Mouse (Mus musculus) spleen, postnatal 36 days (tissue): ENCODE results near the gene Lrrc8d.
"Not testable (repeated sequence)": the region's sequence is repeated elsewhere in the genome, so short reads cannot be mapped to it uniquely, and the experiment has no call there.

Experiments used
- DNase-seq, 2 experiments: peaks; one replicate each; pipeline ENCODE4 v3.0.0; 2022; ENCODE audit warnings: low spot score in 2 of 2, mixed read lengths in 1 of 2

Gene Lrrc8d

DNA sequence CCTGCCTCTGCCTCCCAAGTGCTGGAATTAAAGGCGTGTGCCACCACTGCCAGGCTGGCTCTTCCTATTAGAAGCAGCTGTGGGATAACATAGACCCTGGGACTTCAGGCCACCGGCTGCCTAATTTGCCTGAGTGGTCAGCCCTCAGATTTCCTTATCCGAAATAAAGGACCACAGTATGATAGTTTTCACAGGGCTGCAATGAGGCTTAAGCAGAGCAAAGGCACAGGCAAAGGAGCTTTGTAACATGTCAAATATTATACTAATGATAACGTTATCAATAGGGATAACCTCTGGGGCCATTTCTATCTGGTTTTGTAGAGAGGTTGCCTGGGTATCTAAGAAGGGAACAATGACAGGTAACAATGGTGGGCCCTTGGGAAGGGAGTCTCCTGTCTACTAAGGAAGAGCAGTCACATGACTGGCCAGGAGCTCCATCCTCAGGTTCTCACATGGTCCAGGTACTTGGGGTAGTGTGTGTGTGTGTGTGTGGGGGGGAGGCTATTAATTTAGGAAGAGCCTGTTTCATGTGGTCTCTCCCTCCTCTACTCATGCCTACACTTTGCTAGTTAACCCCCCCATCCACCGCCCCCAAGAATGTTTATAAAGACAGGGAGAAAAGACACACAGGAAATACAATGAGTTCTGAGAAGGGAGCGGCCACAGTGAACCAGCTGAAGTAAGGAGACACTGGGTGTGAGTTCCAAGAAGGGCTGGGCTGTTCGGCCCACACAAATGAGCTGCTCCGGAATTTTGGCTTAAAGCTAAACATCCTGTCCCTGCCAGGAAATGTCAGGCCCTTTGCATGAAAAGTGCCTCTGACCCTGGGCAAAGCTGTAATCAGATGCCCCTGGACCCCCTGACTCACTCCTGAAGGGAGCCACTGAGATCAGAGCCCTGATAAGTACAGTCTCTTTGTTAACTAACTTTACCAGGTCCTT lies 159.3 kb downstream of the Lrrc8d start:
- DNase-seq, result no peak

DNA sequence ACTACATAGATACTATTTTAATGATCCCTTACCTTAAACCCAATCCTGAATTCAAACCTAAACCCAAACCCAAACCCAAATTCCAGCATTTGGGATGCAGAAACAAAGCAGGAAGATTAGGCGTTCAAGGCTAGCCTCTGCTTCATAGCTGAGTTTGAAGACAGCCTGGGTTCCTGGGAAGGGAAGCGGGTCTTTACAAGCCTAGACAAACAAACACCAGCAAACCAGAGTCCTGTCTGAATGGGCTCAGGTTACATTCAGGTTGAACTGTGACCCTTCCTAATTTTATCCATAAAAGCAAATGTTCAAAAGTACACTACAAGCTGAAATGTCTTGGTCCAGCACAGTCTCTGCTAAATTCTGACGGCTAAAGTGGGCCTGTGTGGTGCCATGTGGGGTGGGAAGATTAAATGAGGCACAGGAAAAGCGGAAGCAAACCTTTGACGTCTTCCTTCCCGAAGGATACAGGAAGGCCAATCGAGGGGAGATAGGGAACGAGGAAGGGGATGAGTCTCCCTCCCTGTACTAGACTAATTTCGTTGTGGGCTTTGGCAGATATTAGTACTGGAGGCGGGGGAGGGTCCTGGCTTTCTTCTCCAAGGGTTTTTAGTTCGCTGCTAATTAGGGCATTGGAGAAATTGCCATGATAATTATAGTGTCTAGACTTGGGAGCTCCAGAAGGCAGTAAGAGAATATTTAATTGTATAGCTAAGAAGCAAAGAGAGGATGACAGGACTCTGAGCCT lies 160.1 kb downstream of the Lrrc8d start:
- no peak for DNase-seq

DNA sequence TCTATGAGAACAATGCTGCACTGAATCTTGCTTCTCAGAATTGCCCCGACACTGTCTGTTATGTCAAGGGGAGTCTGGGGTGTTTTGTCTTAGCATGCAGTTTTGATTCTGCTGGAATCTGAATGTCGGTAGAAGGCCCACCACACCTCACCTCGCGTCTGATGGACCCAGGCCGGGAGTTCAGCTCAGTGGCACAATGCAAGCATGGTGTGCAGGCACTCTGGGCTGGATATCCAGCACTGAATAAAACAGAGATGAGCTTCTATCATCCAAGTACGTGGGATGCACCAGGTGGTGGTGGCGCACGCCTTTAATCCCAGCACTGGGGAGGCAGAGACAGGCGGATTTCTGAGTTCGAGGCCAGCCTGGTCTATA lies 160.7 kb downstream of the Lrrc8d start:
- DNase-seq, result no peak

DNA sequence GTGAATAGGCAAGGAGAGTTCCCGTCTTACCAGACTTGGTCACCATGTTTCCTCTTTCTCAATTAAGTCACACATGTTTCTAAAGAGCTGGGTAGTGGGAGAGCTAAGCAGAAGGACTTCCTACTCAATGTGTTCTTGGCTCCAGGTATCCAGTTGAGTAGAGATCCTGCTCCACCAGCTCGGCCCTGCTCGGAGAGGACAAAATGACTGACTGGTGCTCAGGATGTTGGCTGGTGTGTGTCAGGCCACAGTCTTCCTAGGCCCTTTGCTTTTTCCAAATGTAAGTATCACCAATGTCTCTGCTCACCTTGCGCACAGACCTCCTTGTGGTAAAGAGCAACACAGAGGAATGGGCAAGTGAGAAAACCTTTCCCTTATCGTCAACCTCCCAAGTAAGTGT lies 161.8 kb downstream of the Lrrc8d start:
- no peak for DNase-seq

DNA sequence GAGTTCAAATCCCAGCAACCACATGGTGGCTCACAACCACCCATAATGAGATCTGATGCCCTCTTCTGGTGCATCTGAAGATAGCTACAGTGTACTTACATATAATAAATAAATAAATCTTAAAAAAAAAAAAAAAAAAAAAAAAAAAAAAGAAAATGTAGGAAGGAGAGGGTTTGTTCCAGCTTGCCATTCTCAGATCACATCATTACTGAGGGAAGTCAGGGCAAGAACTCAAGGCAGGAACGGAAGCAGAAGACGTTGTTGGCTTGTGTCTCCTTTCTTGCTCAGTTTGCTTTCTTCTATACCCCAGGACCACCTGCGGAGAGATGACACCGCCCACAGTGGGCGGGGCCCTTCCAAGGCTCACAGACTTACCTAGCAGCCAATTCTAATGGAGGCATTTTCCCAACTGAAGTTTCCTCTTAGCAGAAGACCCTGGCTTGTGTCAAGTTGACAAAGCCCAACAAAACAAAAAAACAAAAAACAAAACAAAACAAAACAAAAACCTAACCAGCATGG lies 165.4 kb downstream of the Lrrc8d start:
- not testable (repeated sequence) for DNase-seq

DNA sequence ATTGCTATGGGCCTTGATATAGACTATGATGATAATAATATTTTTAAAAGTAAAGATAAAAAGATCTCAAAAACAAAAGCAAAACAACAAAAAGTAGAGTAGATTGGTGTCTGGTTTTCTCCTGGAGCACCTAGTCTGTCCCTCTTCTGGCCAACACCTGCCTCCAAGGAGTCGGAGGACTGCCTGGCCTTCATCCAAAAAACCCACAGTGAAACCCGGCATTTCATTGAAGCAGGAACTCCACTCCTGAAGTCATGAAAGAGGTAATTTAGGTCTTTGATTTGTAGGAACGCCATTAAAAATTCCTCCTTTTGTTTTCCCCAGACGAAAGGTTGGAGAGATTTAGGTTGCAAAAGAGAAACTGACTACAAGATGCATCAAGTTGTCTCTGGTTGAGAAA lies 167.7 kb downstream of the Lrrc8d start:
- no peak for DNase-seq

DNA sequence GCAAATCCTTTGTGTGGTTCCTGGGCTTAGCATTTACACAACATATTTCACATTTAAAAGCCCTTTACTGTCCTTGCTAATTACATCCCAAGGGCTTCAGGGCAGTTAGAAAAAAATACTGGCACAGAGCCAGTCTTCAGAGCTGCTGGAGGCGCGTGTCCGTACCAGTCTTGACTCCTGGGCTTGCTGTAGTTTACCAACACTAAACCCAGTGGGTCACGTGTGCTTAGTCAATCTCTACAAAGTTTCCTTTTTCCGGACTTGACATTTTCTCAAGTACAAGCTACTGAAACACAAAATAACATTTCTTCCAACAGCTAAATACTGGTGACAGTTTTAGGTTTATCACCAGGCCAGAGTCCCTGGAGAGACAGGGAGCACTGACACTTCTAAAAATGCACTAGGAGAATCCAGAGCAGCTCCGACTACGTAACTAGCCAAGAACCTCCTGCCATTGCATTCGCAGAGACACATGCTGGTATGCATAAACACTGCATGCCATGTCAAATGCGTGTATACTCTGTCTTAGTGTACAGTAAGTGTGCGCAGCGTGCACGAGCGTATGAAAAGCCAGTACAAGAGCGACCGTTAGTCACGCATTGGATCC lies 168.2 kb downstream of the Lrrc8d start:
- DNase-seq, result no peak

DNA sequence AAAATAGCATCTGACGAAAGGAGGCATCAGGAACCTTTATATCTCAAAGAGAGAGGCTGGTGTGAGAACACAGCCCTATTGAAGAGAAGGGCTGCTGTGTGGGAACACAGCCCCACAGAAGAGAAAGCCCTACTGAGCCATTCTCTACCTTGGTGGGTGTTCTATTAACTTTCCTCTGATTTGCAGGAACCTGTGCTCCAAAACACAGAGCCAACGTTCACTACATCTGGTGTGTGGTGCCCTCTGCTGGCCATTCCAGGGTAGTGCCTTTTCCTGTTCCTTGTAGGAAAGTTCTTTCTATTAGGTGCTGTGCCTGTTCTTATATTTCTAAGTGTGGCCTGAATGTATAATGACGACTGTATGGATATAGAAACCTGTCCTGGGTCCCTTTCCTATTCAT lies 168.8 kb downstream of the Lrrc8d start:
- DNase-seq, result peak; percentile 55 to 70

DNA sequence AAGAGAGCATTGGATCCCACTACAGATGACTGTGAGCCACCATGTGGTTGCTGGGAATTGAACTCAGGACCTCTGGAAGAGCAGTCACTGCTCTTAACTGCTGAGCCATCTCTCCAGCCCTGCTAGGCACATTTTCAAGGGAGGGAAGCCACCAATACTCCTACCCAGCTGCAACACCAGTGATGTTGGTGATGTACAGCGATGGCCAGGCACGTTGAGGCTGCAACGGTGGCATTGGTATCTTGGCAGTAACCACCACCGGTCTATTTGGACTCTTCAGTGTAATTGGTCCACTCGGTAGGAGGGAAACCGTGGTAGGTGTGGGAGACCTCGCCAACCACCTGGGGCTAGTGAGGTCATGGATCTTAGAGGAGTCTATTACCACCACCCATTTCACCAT lies 170.0 kb downstream of the Lrrc8d start:
- no peak for DNase-seq

DNA sequence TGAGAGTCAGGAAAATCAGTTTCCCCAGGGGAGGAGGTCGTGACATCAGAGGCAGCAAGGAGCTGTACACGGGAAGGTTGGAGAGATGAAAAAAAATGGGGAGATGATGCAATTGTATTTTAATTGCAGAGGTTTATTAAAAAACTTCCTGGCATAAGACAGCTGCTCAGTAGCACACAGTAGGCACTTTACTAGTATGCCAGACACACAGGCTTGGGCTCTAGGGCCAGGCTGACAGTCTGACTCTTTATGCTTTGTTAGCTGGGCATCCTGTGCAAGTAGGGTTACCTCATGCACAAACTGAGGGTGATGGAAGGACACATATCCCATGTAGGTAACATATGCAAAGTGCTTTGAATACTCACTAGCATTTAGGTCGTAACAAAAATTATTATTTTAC lies 171.4 kb downstream of the Lrrc8d start:
- DNase-seq, result no peak

DNA sequence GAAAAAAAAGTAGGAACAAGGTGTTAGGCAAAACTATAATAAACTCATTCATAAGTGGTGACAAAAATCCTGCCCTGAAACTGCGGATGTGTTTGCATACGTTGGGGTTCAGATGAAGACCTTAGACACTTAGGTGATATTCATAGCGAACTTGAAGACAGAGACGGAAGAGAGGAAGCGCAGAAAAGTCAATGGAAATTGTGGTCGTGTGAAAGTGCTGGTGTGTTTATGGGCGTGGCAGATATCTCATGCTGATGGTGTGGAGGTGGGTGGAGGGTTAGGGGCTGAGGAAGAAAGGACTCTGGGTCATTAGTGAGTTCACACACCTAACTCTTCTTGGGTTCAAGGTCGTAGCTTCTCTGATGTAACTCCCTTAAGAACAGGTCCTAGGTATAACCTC lies 172.4 kb downstream of the Lrrc8d start:
- DNase-seq, result no peak

DNA sequence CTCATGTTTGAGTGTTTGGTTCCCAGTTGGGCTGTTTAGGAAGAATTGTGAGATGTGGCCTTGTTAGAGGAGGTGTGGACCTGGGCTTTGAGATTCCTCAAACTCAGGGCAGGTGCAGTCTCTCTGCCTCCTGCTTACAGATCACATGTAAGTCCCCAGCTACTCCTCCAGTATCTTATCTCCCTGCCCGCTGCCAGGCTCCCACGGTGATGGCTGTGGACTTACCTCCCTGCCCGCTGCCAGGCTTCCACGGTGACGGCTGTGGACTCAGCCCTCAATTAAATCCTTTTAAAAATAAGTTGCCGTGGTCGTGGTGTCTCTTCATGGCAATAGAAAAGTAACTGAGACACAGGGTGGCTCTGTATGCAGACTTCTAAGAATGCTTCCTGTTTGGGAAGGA lies 173.1 kb downstream of the Lrrc8d start:
- no peak for DNase-seq

DNA sequence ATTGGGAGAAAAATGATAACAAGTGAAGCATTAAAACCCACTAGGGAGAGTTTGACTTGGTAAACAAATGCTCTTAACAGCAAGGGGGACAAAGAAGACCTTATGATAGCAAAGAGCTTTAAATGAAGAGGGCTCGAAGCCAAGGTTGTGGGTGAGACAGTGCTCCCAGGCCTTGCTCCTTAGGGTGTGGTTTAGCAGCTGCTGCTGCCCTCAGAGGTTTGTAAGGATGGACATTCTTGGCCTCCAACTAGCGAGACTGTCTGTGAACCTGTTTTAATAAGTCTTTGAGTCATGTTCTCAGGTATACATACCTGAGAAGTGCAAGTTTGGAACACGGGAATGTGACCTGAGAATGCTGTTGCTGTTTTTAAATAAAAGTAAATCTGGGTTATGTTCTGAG lies 174.0 kb downstream of the Lrrc8d start:
- DNase-seq, result no peak

DNA sequence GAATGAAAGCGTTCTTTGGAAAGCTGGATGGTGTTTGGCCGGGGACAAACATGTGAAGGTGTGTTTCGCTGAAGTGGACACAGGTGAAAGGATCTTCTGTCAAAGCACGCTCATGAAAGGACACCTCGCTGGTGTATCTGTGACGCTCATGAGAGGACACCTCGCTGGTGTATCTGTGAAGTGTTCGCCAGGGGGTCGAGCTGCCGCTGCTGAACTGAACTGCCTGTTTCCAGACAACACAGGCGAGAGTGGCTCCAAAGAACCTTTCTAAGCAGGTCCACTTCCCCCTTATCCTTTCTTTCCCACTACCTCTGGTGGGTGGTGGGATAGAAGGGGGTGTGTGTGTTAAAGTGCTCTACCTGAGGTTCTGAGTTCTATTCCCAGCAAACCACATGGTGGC lies 174.7 kb downstream of the Lrrc8d start:
- no peak for DNase-seq

DNA sequence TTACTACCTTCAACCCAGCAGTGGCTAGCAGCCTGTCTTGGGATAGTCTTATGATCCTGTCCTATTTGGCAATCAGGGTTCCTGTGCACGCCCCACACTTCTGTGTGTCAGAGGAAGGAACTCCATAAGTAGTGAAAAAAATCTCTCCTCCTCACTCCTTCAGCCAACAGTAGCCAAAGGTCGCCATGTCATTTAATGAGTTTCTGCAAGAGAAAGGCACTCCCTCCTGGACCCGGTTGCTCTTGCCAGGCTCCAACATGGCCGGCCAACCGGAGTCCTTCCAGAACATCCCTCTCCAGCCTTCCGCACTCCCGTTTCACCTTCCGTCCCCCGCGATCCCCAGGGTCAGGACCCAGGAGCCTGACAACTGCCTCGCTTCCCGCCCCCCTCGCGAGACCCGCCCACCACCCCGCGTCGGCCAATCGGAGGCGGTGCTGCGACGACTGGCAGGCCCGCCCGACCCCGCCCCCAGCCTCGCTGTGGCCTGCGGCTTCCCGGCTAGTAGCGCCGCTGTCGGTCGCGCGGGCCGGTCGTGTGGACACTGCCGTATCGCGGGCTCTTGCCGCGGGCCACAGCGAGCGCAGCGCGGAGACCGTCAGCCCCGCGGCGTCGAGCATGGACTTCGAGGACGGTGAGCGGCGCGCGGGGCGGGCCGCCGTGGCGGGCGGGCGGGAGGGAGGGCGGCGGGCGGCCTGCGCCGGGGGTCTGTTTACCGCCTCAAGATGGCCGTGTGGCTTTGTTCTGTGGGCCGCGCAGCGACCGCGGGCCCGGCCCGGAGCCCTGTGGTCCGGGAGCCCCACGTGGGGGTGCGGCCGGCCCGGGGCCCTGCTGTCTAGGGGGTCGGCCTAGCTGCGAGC lies 176.5 kb downstream of the Lrrc8d start, which contains the start of gene Zfp326:
Zfp326 (plus strand) TSS at position 498 of the 857 bp plus-strand sequence.
- DNase-seq, result peak; percentile 84 to 86

DNA sequence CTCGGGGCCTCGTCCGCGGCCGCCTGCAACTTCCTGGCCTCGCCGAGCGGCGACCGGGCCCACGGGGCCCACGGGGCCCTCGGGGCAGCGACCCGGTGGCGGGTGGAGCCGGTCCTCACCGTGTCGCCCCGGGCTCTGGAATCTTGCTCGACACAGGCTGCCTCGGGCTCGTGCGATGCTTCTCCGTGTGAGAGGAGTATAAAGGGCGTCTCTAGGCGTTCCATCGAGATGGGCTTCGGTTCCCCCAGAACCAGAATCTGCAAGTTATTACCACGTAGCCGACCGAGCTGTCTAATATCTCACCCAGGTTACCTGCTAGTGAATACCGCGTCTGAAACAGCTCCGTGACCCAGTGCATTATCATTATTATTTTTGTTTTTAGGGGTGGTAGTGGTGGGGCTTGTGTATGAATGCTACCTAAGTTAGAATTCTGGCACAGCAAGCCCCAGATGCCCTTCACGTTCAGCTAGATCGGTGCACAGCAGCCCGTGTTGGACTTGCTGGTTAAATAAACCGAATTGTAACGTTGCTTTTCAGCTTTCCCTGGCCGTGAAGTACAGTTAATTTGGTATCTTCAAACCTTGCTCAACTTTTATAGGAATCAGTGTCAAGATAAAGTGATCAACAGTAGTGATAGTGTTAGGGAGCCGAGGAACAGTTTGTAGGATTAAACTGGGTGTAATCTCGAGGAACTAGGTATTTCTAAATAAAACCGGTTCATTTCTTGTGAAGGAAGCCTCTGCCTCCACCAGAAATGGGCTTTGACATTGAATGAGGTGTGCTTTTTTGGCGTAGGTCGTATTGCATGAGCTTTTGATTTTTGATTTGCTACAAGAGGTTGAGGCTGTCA lies 177.4 kb downstream of the Lrrc8d start:
- DNase-seq, result peak; percentile 15
